Comparison of ENCODE assay signal across 24 mouse cellular contexts in genomic region chr6:51711616-51711970, GRCm38 (mm10).
DNase-seq lines count a peak whose midpoint lies in the region; ATAC-seq and TF ChIP-seq lines count a peak whose summit lies in the region.
"Had no signal": no experiment of that assay in that cellular context is flagged by ENCODE, and none has a peak within 500 bp of the region (broad histone marks: within the 10 kb centered on the region; RNA-seq: fewer than 3 reads in every experiment).

No protein-coding gene starts in this region.

- H3K9me3 ChIP-seq in heart, embryonic 10.5 days, result no peaks in the 10 kb centered on the region
- no peaks in the 10 kb centered on the region for H3K9me3 ChIP-seq in lung, postnatal 0 days (ENCODE audit: low read length)
- H3K9me3 ChIP-seq in liver, postnatal 0 days (ENCODE audit: low read length), result no peaks in the 10 kb centered on the region
- H3K9me3 ChIP-seq: forebrain, embryonic 12.5 days; G1E; heart, embryonic 15.5 days; limb, embryonic 13.5 days had no signal

- H3K27ac ChIP-seq in heart, embryonic 10.5 days, result no peak overlapping the region
- H3K27ac ChIP-seq in lung, postnatal 0 days (ENCODE audit: low read length), result no peak overlapping the region
- no peak overlapping the region for H3K27ac ChIP-seq in liver, postnatal 0 days (ENCODE audit: low read depth)
- H3K27ac ChIP-seq: forebrain, embryonic 12.5 days; heart, embryonic 15.5 days; hindbrain, embryonic 14.5 days; limb, embryonic 13.5 days had no signal

- H3K36me3 ChIP-seq in heart, embryonic 10.5 days, result no peaks in the 10 kb centered on the region
- no peaks in the 10 kb centered on the region for H3K36me3 ChIP-seq in lung, postnatal 0 days (ENCODE audit: insufficient read depth, low read length)
- no peaks in the 10 kb centered on the region for H3K36me3 ChIP-seq in liver, postnatal 0 days (replicated peaks; ENCODE audit: insufficient read depth, low read length)
- H3K36me3 ChIP-seq: forebrain, embryonic 12.5 days; G1E; heart, embryonic 15.5 days; limb, embryonic 13.5 days had no signal

- H3K9ac ChIP-seq in lung, postnatal 0 days (replicated peaks; ENCODE audit: low read depth), result no peak overlapping the region
- no peak overlapping the region for H3K9ac ChIP-seq in liver, postnatal 0 days (replicated peaks)
- H3K9ac ChIP-seq: forebrain, embryonic 12.5 days; heart, embryonic 15.5 days; hindbrain, embryonic 14.5 days; limb, embryonic 13.5 days had no signal

- no peak for TF ChIP-seq EP300 in lung, postnatal 0 days (IDR thresholded peaks at IDR 0.05)
- TF ChIP-seq EP300 in liver, postnatal 0 days (IDR thresholded peaks at IDR 0.05; ENCODE audit: low read depth), result no peak

- no peak for TF ChIP-seq CTCF in lung, postnatal 0 days (IDR thresholded peaks at IDR 0.05)
- no peak for TF ChIP-seq CTCF in liver, postnatal 0 days (IDR thresholded peaks at IDR 0.05; ENCODE audit: low read depth)

- peak; percentile 10; the same call in 1 of the 2 replicates for ATAC-seq in lung, postnatal 0 days
- no peak for ATAC-seq in liver, postnatal 0 days
- ATAC-seq: inflammation-experienced regulatory T-cells, adult 6 months; Patski had no signal

- H3K4me2 ChIP-seq in lung, postnatal 0 days (replicated peaks; ENCODE audit: low read depth, low read length), result no peak overlapping the region
- no peak overlapping the region for H3K4me2 ChIP-seq in liver, postnatal 0 days (ENCODE audit: low read depth, low read length)
- H3K4me2 ChIP-seq: forebrain, embryonic 12.5 days; heart, embryonic 15.5 days; hindbrain, embryonic 14.5 days; limb, embryonic 13.5 days; liver, embryonic 11.5 days had no signal

- 85% methylated on average over 7 of the region's 7 CpGs for WGBS in heart, embryonic 10.5 days
- WGBS in lung, postnatal 0 days, result 67% methylated on average over 7 of the region's 7 CpGs
- WGBS in liver, postnatal 0 days (ENCODE audit: insufficient replicate concordance), result 78% methylated on average over 7 of the region's 7 CpGs

- intact Hi-C loops in heart, postnatal 36 days (cut with DNase I), result no loop called here

- peak; percentile 66 for DNase-seq in adrenal gland, postnatal 10 days
- no peak for DNase-seq in adrenal gland, postnatal 25 days
- peak; percentile 67 for DNase-seq in heart, embryonic 10.5 days (ENCODE audit: low spot score)
- DNase-seq in heart, postnatal 36 days, result no peak
- no peak for DNase-seq in lung, postnatal 0 days (ENCODE audit: low spot score)
- DNase-seq in lung, postnatal 36 days, result no peak
- DNase-seq in liver, postnatal 0 days, result no peak
- DNase-seq: gastrocnemius, postnatal 10 days; heart, postnatal 4 days; kidney, postnatal 14 days; layer of hippocampus, adult 9-11 months; midbrain, embryonic 14.5 days; right cerebral cortex, postnatal 25 days; spleen, adult 18-20 months; thymus, postnatal 4 days had no signal

- no peak overlapping the region for H3K4me3 ChIP-seq in heart, embryonic 10.5 days
- H3K4me3 ChIP-seq in lung, postnatal 0 days (ENCODE audit: low read depth, low read length), result no peak overlapping the region
- no peak overlapping the region for H3K4me3 ChIP-seq in liver, postnatal 0 days (ENCODE audit: low read depth, low read length)
- H3K4me3 ChIP-seq: erythroblast, embryonic 14.5 days; forebrain, embryonic 12.5 days; heart, embryonic 15.5 days; limb, embryonic 13.5 days had no signal

- H3K4me1 ChIP-seq in heart, embryonic 10.5 days, result peaks cover 43% of the 10 kb centered on the region
- H3K4me1 ChIP-seq in lung, postnatal 0 days (ENCODE audit: insufficient read depth, low read depth, low read length), result no peaks in the 10 kb centered on the region; the same call in 1 of the 2 replicates
- H3K4me1 ChIP-seq in liver, postnatal 0 days (ENCODE audit: insufficient read depth), result 0 out of 2 replicates have a peak, but pooled peaks cover 2% of the 10 kb centered on the region

- no peaks in the 10 kb centered on the region for H3K27me3 ChIP-seq in heart, embryonic 10.5 days (ENCODE audit: insufficient read depth, poor library complexity, severe bottlenecking)
- H3K27me3 ChIP-seq in lung, postnatal 0 days (replicated peaks; ENCODE audit: insufficient read depth, low read length), result no peaks in the 10 kb centered on the region
- H3K27me3 ChIP-seq in liver, postnatal 0 days (ENCODE audit: insufficient read depth, low read length), result no peaks in the 10 kb centered on the region
- H3K27me3 ChIP-seq: forebrain, embryonic 12.5 days; heart, embryonic 15.5 days; Patski had no signal

Comparison
In these comparisons a context has a peak if more than half of its experiments do, and no peak if none do; other contexts are left out.
1. DNase-seq: peak in adrenal gland, postnatal 10 days (single experiment) and heart, embryonic 10.5 days (single experiment); none in adrenal gland, postnatal 25 days (single experiment), heart, postnatal 36 days (0 of 2), lung, postnatal 0 days (single experiment), lung, postnatal 36 days (single experiment) and liver, postnatal 0 days (single experiment).